Mouse (Mus musculus): ENCODE results near the gene Mindy3. TPM values are rescaled to one million over a fixed set of nuclear protein-coding genes. Genes with fewer than 3 reads are reported as not detected.
A peak's percentile ranks its signal among the peaks of the same experiment; 100 is the strongest.

Gene Mindy3
- polyA plus RNA-seq, 1 experiment from 2014 or later: 47.5 TPM

GRCm38 (mm10) chr2:12361310-12361709 lies 58.0 kb downstream of the Mindy3 start:
- no peak for ATAC-seq
- H3K4me3 ChIP-seq (ENCODE audit: low read depth, low read length): no peak overlapping the region
- H3K27me3 ChIP-seq (replicated peaks; ENCODE audit: control insufficient read depth, insufficient read depth, low read length): no peaks in the 10 kb centered on the region
- 73% methylated on average over 1 of the region's 1 CpGs for WGBS
- H3K9ac ChIP-seq (ENCODE audit: low read length): no peak overlapping the region
- H3K9me3 ChIP-seq (replicated peaks; ENCODE audit: control insufficient read depth, low read length): no peaks in the 10 kb centered on the region
- H3K4me1 ChIP-seq (ENCODE audit: control insufficient read depth, insufficient read depth, low read length): no peaks in the 10 kb centered on the region
- DNase-seq (ENCODE audit: low spot score): no peak
- peaks cover 14% of the 10 kb centered on the region; the same call in 1 of the 2 replicates for H3K36me3 ChIP-seq (ENCODE audit: control insufficient read depth, insufficient read depth, low read length)
- no peak overlapping the region for H3K27ac ChIP-seq (ENCODE audit: low read depth, low read length)
- H3K4me2 ChIP-seq (ENCODE audit: low read length): no peak overlapping the region

DNA sequence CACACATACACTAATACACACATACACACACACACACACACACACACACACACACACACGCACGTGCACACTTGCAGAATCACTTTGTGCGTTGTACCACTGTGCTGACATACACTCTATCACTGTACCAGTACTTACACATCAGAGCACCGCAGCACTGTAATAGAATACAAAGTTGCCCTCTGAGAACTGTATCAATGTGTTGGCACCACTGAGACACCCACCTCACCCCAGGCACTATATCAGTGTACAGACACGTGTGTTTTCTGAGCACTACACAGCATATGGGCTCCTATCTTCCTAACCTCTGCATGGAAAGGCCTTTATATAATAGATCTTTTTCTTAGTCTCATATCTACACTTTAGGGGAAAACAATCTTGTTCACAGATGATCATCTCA lies 64.4 kb downstream of the Mindy3 start:
- DNase-seq (ENCODE audit: low spot score) (no peak), ATAC-seq (no peak)
- Histone ChIP-seq H3K4me1 (ENCODE audit: control insufficient read depth, insufficient read depth, low read length) (no peaks in the 10 kb centered on the region), H3K27me3 (replicated peaks; ENCODE audit: control insufficient read depth, insufficient read depth, low read length) (no peaks in the 10 kb centered on the region), H3K4me2 (ENCODE audit: low read length) (no peak overlapping the region), H3K36me3 (ENCODE audit: control insufficient read depth, insufficient read depth, low read length) (peaks cover 37% of the 10 kb centered on the region), H3K4me3 (ENCODE audit: low read depth, low read length) (no peak overlapping the region), H3K9me3 (replicated peaks; ENCODE audit: control insufficient read depth, low read length) (no peaks in the 10 kb centered on the region), H3K9ac (ENCODE audit: low read length) (no peak overlapping the region), H3K27ac (ENCODE audit: low read depth, low read length) (no peak overlapping the region)
- 95% methylated on average over 5 of the region's 5 CpGs for WGBS

GRCm38 (mm10) chr2:12348914-12349313 lies 70.4 kb downstream of the Mindy3 start:
- peaks cover 16% of the 10 kb centered on the region; the same call in 1 of the 2 replicates for H3K36me3 ChIP-seq (ENCODE audit: control insufficient read depth, insufficient read depth, low read length)
- no peak for DNase-seq (ENCODE audit: low spot score)
- H3K4me1 ChIP-seq (ENCODE audit: control insufficient read depth, insufficient read depth, low read length): no peaks in the 10 kb centered on the region
- WGBS: 94% methylated on average over 2 of the region's 2 CpGs
- H3K4me3 ChIP-seq (ENCODE audit: low read depth, low read length): no peak overlapping the region
- H3K9me3 ChIP-seq (replicated peaks; ENCODE audit: control insufficient read depth, low read length): no peaks in the 10 kb centered on the region
- no peak for ATAC-seq
- no peaks in the 10 kb centered on the region for H3K27me3 ChIP-seq (replicated peaks; ENCODE audit: control insufficient read depth, insufficient read depth, low read length)
- no peak overlapping the region for H3K9ac ChIP-seq (ENCODE audit: low read length)
- no peak overlapping the region for H3K27ac ChIP-seq (ENCODE audit: low read depth, low read length)
- H3K4me2 ChIP-seq (ENCODE audit: low read length): no peak overlapping the region

GRCm38 (mm10) chr2:12331962-12332361 lies 87.3 kb downstream of the Mindy3 start:
- Histone ChIP-seq H3K4me2 (ENCODE audit: low read length) (no peak overlapping the region), H3K9ac (ENCODE audit: low read length) (no peak overlapping the region), H3K9me3 (replicated peaks; ENCODE audit: control insufficient read depth, low read length) (no peaks in the 10 kb centered on the region), H3K4me3 (ENCODE audit: low read depth, low read length) (no peak overlapping the region), H3K27me3 (replicated peaks; ENCODE audit: control insufficient read depth, insufficient read depth, low read length) (no peaks in the 10 kb centered on the region), H3K4me1 (ENCODE audit: control insufficient read depth, insufficient read depth, low read length) (peaks cover 11% of the 10 kb centered on the region), H3K36me3 (ENCODE audit: control insufficient read depth, insufficient read depth, low read length) (no peaks in the 10 kb centered on the region), H3K27ac (ENCODE audit: low read depth, low read length) (no peak overlapping the region)
- 66% methylated on average over 2 of the region's 2 CpGs for WGBS
- ATAC-seq: no peak
- no peak for DNase-seq (ENCODE audit: low spot score)

GRCm38 (mm10) chr2:12329620-12330019 lies 89.7 kb downstream of the Mindy3 start:
- DNase-seq (ENCODE audit: low spot score) (peak; percentile 85), ATAC-seq (peak; percentile 66; the same call in 1 of the 2 replicates)
- 22% methylated on average over 2 of the region's 2 CpGs for WGBS
- Histone ChIP-seq H3K9ac (ENCODE audit: low read length) (no peak overlapping the region), H3K4me2 (ENCODE audit: low read length) (no peak overlapping the region), H3K27me3 (replicated peaks; ENCODE audit: control insufficient read depth, insufficient read depth, low read length) (no peaks in the 10 kb centered on the region), H3K9me3 (replicated peaks; ENCODE audit: control insufficient read depth, low read length) (no peaks in the 10 kb centered on the region), H3K4me3 (ENCODE audit: low read depth, low read length) (no peak overlapping the region), H3K36me3 (ENCODE audit: control insufficient read depth, insufficient read depth, low read length) (no peaks in the 10 kb centered on the region), H3K4me1 (ENCODE audit: control insufficient read depth, insufficient read depth, low read length) (peaks cover 11% of the 10 kb centered on the region), H3K27ac (ENCODE audit: low read depth, low read length) (no peak overlapping the region)

- peak; percentile 13 for DNase-seq (ENCODE audit: low spot score)
- H3K27ac ChIP-seq (ENCODE audit: low read depth, low read length): no peak overlapping the region
- H3K4me3 ChIP-seq (ENCODE audit: low read depth, low read length): no peak overlapping the region
- 0 out of 2 replicates have a peak, but pooled peaks have one; percentile 10 for ATAC-seq
- H3K4me2 ChIP-seq (ENCODE audit: low read length): peak overlapping the region; percentile 41; the same call in 1 of the 2 replicates
- no peaks in the 10 kb centered on the region for H3K27me3 ChIP-seq (replicated peaks; ENCODE audit: control insufficient read depth, insufficient read depth, low read length)
- 5% methylated on average over 5 of the region's 5 CpGs for WGBS
- H3K9me3 ChIP-seq (replicated peaks; ENCODE audit: control insufficient read depth, low read length): no peaks in the 10 kb centered on the region
- H3K9ac ChIP-seq (ENCODE audit: low read length): no peak overlapping the region
- no peaks in the 10 kb centered on the region for H3K36me3 ChIP-seq (ENCODE audit: control insufficient read depth, insufficient read depth, low read length)
- peaks cover 11% of the 10 kb centered on the region for H3K4me1 ChIP-seq (ENCODE audit: control insufficient read depth, insufficient read depth, low read length)
Measured at GRCm38 (mm10) chr2:12329068-12329407, 90.2 kb downstream of the Mindy3 start.

DNA sequence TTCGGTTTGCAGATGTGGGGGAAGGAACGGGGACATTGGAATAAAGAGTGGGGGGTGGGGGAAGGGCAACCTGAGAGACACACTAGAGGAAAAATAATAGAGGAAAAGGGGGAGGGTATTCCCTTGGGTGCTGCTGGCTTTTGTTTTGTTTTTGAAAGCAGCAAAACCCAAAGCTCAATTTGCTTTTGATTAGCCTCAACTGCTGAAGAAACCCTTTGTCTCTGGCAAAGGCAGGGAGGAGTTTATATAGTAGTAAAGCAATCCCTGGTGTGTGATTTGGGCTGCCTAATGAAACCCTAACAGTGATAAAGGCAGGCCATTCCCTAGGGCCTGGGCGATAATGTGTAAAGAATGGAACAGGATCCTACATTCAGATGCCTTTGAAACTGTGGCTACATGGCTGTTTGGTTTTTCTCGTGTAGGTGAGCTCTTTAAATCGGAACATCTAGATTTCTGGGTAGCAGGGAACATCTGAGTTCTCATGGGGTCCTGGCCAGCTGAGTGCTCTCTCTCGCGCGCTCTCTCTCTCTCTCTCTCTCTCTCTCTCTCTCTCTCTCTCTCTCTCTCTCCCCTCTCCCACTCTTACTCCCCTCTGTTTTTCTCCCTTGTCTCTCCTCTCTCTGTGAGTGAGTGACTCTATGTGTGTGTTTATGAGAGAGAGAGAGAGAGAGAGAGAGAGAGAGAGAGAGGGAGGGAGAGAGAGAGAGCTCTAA lies 90.8 kb downstream of the Mindy3 start:
- DNase-seq (ENCODE audit: low spot score): peak; percentile 37

DNA sequence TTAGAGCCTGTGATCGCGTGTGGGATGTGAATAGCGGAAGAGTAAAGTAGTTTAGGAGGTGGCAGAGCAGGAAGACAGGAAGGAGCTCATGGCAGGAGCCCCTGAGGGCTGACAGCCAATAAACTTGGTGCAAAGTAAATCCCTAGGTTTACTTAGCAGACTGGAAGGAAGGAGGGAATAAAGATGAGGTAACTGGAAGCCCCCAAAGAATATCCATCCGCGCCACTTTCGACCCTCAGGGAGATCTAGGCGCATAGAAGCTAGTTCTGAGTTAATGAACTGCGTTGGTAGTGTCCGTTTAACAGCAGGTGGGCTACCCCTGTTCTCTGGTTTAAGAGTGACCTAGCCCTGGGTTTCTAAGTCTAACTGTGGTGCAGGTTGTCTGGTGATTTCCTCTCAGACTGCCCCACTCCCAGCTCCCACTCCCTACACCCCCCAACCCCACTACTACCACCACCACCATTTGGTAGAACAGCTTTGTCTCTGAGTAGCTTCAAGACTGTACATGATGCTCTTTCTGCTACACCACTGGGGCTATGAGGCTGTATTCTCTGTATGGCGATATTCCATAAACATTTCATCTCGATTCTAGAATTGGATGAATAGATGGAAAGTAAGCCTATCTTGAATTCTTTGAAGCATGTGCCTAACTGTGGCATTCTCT lies 91.4 kb downstream of the Mindy3 start:
- H3K36me3 ChIP-seq (ENCODE audit: control insufficient read depth, insufficient read depth, low read length): no peaks in the 10 kb centered on the region
- peaks cover 11% of the 10 kb centered on the region for H3K4me1 ChIP-seq (ENCODE audit: control insufficient read depth, insufficient read depth, low read length)
- peak overlapping the region; percentile 41 for H3K4me2 ChIP-seq (ENCODE audit: low read length)
- H3K27me3 ChIP-seq (replicated peaks; ENCODE audit: control insufficient read depth, insufficient read depth, low read length): no peaks in the 10 kb centered on the region
- ATAC-seq: peak; percentile 25
- no peaks in the 10 kb centered on the region for H3K9me3 ChIP-seq (replicated peaks; ENCODE audit: control insufficient read depth, low read length)
- H3K27ac ChIP-seq (ENCODE audit: low read depth, low read length): no peak overlapping the region
- peak; percentile 25 for DNase-seq (ENCODE audit: low spot score)
- no peak overlapping the region for H3K9ac ChIP-seq (ENCODE audit: low read length)
- WGBS: 13% methylated on average over 11 of the region's 11 CpGs
- H3K4me3 ChIP-seq (ENCODE audit: low read depth, low read length): peak overlapping the region; percentile 8

More for the DNA sequence above, 90.8 kb downstream of the Mindy3 start:
- 6% methylated on average over 8 of the region's 8 CpGs for WGBS
- no peaks in the 10 kb centered on the region for H3K9me3 ChIP-seq (replicated peaks; ENCODE audit: control insufficient read depth, low read length)
- peak; percentile 30; the same call in 1 of the 2 replicates for ATAC-seq
- H3K27ac ChIP-seq (ENCODE audit: low read depth, low read length): no peak overlapping the region; the same call in 1 of the 2 replicates
- no peaks in the 10 kb centered on the region for H3K36me3 ChIP-seq (ENCODE audit: control insufficient read depth, insufficient read depth, low read length)
- peak overlapping the region; percentile 41 for H3K4me2 ChIP-seq (ENCODE audit: low read length)
- H3K4me3 ChIP-seq (ENCODE audit: low read depth, low read length): 0 out of 2 replicates have a peak overlapping the region, but pooled peaks have one; percentile 8
- no peaks in the 10 kb centered on the region for H3K27me3 ChIP-seq (replicated peaks; ENCODE audit: control insufficient read depth, insufficient read depth, low read length)
- H3K4me1 ChIP-seq (ENCODE audit: control insufficient read depth, insufficient read depth, low read length): peaks cover 11% of the 10 kb centered on the region
- no peak overlapping the region for H3K9ac ChIP-seq (ENCODE audit: low read length)

GRCm38 (mm10) chr2:12327216-12327615 lies 92.1 kb downstream of the Mindy3 start:
- Histone ChIP-seq H3K36me3 (ENCODE audit: control insufficient read depth, insufficient read depth, low read length) (no peaks in the 10 kb centered on the region), H3K4me2 (ENCODE audit: low read length) (peak overlapping the region; percentile 41), H3K4me3 (ENCODE audit: low read depth, low read length) (peak overlapping the region; percentile 8), H3K9ac (ENCODE audit: low read length) (no peak overlapping the region), H3K9me3 (replicated peaks; ENCODE audit: control insufficient read depth, low read length) (no peaks in the 10 kb centered on the region), H3K27me3 (replicated peaks; ENCODE audit: control insufficient read depth, insufficient read depth, low read length) (no peaks in the 10 kb centered on the region), H3K27ac (ENCODE audit: low read depth, low read length) (no peak overlapping the region), H3K4me1 (ENCODE audit: control insufficient read depth, insufficient read depth, low read length) (peaks cover 11% of the 10 kb centered on the region)
- DNase-seq (ENCODE audit: low spot score) (peak; percentile 79), ATAC-seq (peak; percentile 74)
- 8% methylated on average over 10 of the region's 10 CpGs for WGBS

Measured in forebrain, embryonic 14.5 days (tissue).